Mouse (Mus musculus): ENCODE measurements around the gene Cpne4.

- no peak for TF ChIP-seq POLR2A (IDR thresholded peaks at IDR 0.05; ENCODE audit: low read depth, low read length)
- TF ChIP-seq CTCF (IDR thresholded peaks at IDR 0.05; ENCODE audit: borderline replicate concordance, insufficient read depth, low read length), result no peak
Measured at GRCm38 (mm10) chr9:104755519-104755918, 208.4 kb downstream of the Cpne4 start.
